Mouse (Mus musculus) embryonic facial prominence, embryonic 15.5 days (tissue): ENCODE results near the gene Vps37c. TPM values are rescaled to one million over a fixed set of nuclear protein-coding genes. Genes with fewer than 3 reads are reported as not detected.
A peak's percentile ranks its signal among the peaks of the same experiment; 100 is the strongest.

Experiments
- ATAC-seq: fragments of 200-750 bp; cut with Nextera tagmentation; 2 replicates; pipeline ENCODE4 v1.8.0; 2017; ENCODE audit warnings: low read depth, moderate TSS enrichment; ENCODE audit not compliant: insufficient number of reproducible peaks, low FRiP score, low TSS enrichment
- H3K27ac ChIP-seq: fragments of 300-500 bp; sonication (generic); replicated peaks from 2 replicates; pipeline ENCODE4 v1.5.1; 2015; ENCODE audit warnings: mild to moderate bottlenecking, inconsistent platforms
- H3K27me3 ChIP-seq: fragments of 300-500 bp; sonication (generic); 2 replicates; pipeline ENCODE4 v1.6.1; 2015; ENCODE audit warnings: inconsistent platforms
- H3K36me3 ChIP-seq: fragments of 300-500 bp; sonication (generic); 2 replicates; pipeline ENCODE4 v1.6.1; 2015; ENCODE audit warnings: mild to moderate bottlenecking, inconsistent platforms
- H3K4me1 ChIP-seq: fragments of 300-500 bp; sonication (generic); 2 replicates; pipeline ENCODE4 v1.6.1; 2015; ENCODE audit warnings: inconsistent platforms
- H3K4me2 ChIP-seq: fragments of 300-500 bp; sonication (generic); replicated peaks from 2 replicates; pipeline ENCODE4 v1.6.1; 2015; ENCODE audit warnings: mild to moderate bottlenecking, inconsistent platforms
- H3K4me3 ChIP-seq: fragments of 300-500 bp; sonication (generic); replicated peaks from 2 replicates; pipeline ENCODE4 v1.5.1; 2015; ENCODE audit warnings: mild to moderate bottlenecking, inconsistent platforms
- H3K9ac ChIP-seq: fragments of 300-500 bp; sonication (generic); 2 replicates; pipeline ENCODE4 v1.6.1; 2015; ENCODE audit warnings: inconsistent platforms
- H3K9me3 ChIP-seq: fragments of 300-500 bp; sonication (generic); replicated peaks from 2 replicates; pipeline ENCODE4 v1.6.1; 2016; ENCODE audit warnings: inconsistent platforms
- WGBS: fragments of 180-500 bp; shearing (Covaris S2); methylation state at CpG from one replicate; pipeline ENCODE4 v1.1.7; 2015; 5-methylcytosine and 5-hydroxymethylcytosine counted together
- polyA plus RNA-seq: library from polyadenylated mRNA; unstranded; fragments of >200 nt; fragmentation: Nextera tagmentation; extraction: Ambion mirVana; gene quantifications from 2 replicates; pipeline ENCODE4 v1.2.1, GENCODE M21; 2015

Vps37c gene
- polyA plus RNA-seq, 1 experiment from 2014 or later: 47.0 TPM

GRCm38 (mm10) chr19:10702125-10702524 is 13.6 kb downstream of the Vps37c start:
- H3K4me1 ChIP-seq: peaks cover 37% of the 10 kb centered on the region
- no peak for ATAC-seq
- no peak overlapping the region for H3K27ac ChIP-seq
- no peak overlapping the region for H3K4me2 ChIP-seq
- 86% methylated on average over 8 of the region's 8 CpGs for WGBS
- no peak overlapping the region for H3K9ac ChIP-seq
- H3K27me3 ChIP-seq: no peaks in the 10 kb centered on the region
- H3K36me3 ChIP-seq: peaks cover 7% of the 10 kb centered on the region; the same call in 1 of the 2 replicates
- no peaks in the 10 kb centered on the region for H3K9me3 ChIP-seq
- no peak overlapping the region for H3K4me3 ChIP-seq

- no peak for ATAC-seq
- WGBS: 79% methylated on average over 8 of the region's 8 CpGs
- Histone ChIP-seq H3K4me2 (no peak overlapping the region), H3K9ac (no peak overlapping the region), H3K27ac (no peak overlapping the region), H3K4me3 (no peak overlapping the region), H3K36me3 (peaks cover 20% of the 10 kb centered on the region; the same call in 1 of the 2 replicates), H3K9me3 (no peaks in the 10 kb centered on the region), H3K4me1 (peaks cover 26% of the 10 kb centered on the region), H3K27me3 (no peaks in the 10 kb centered on the region)
Observed at GRCm38 (mm10) chr19:10703470-10703869, 14.9 kb downstream of the Vps37c start.

GRCm38 (mm10) chr19:10707087-10707875 is 18.7 kb downstream of the Vps37c start:
- no peak overlapping the region for H3K4me3 ChIP-seq
- no peak for ATAC-seq
- 77% methylated on average over 13 of the region's 13 CpGs for WGBS
- no peak overlapping the region for H3K27ac ChIP-seq
- H3K4me1 ChIP-seq: peaks cover 14% of the 10 kb centered on the region
- no peaks in the 10 kb centered on the region for H3K27me3 ChIP-seq
- no peak overlapping the region for H3K9ac ChIP-seq
- no peak overlapping the region for H3K4me2 ChIP-seq
- peaks cover 45% of the 10 kb centered on the region for H3K36me3 ChIP-seq
- H3K9me3 ChIP-seq: no peaks in the 10 kb centered on the region

GRCm38 (mm10) chr19:10707881-10708280 is 19.3 kb downstream of the Vps37c start:
- Histone ChIP-seq H3K4me1 (peaks cover 14% of the 10 kb centered on the region), H3K9me3 (no peaks in the 10 kb centered on the region), H3K9ac (no peak overlapping the region), H3K27me3 (no peaks in the 10 kb centered on the region), H3K36me3 (peaks cover 51% of the 10 kb centered on the region), H3K4me2 (no peak overlapping the region), H3K27ac (no peak overlapping the region; the same call in 1 of the 2 replicates), H3K4me3 (no peak overlapping the region)
- ATAC-seq: no peak
- WGBS: 86% methylated on average over 1 of the region's 1 CpGs

- Histone ChIP-seq H3K4me1 (peaks cover 14% of the 10 kb centered on the region), H3K36me3 (peaks cover 60% of the 10 kb centered on the region), H3K9ac (no peak overlapping the region), H3K4me2 (no peak overlapping the region), H3K9me3 (no peaks in the 10 kb centered on the region), H3K27me3 (no peaks in the 10 kb centered on the region), H3K4me3 (no peak overlapping the region), H3K27ac (peak overlapping the region; percentile 71; the same call in 1 of the 2 replicates)
- WGBS: 63% methylated on average over 6 of the region's 6 CpGs
- ATAC-seq: no peak
Observed at GRCm38 (mm10) chr19:10708900-10709299, 20.4 kb downstream of the Vps37c start.

- ATAC-seq: peak; percentile 39
- Histone ChIP-seq H3K9me3 (no peaks in the 10 kb centered on the region), H3K27me3 (no peaks in the 10 kb centered on the region), H3K4me1 (peaks cover 18% of the 10 kb centered on the region), H3K36me3 (peaks cover 63% of the 10 kb centered on the region), H3K4me3 (no peak overlapping the region), H3K4me2 (no peak overlapping the region), H3K27ac (peak overlapping the region; percentile 71), H3K9ac (no peak overlapping the region)
- 20% methylated on average over 8 of the region's 8 CpGs for WGBS
Observed at GRCm38 (mm10) chr19:10709360-10710087, 21.0 kb downstream of the Vps37c start.

GRCm38 (mm10) chr19:10710088-10710511 is 21.6 kb downstream of the Vps37c start:
- no peaks in the 10 kb centered on the region for H3K27me3 ChIP-seq
- no peak overlapping the region for H3K9ac ChIP-seq
- no peak for ATAC-seq
- no peaks in the 10 kb centered on the region for H3K9me3 ChIP-seq
- H3K36me3 ChIP-seq: peaks cover 63% of the 10 kb centered on the region
- peak overlapping the region; percentile 41; the same call in 1 of the 2 replicates for H3K27ac ChIP-seq
- 74% methylated on average over 9 of the region's 9 CpGs for WGBS
- H3K4me3 ChIP-seq: no peak overlapping the region
- no peak overlapping the region for H3K4me2 ChIP-seq
- H3K4me1 ChIP-seq: peaks cover 19% of the 10 kb centered on the region

- Histone ChIP-seq H3K36me3 (peaks cover 63% of the 10 kb centered on the region), H3K27me3 (no peaks in the 10 kb centered on the region), H3K9me3 (no peaks in the 10 kb centered on the region), H3K4me3 (no peak overlapping the region), H3K27ac (no peak overlapping the region), H3K4me2 (no peak overlapping the region), H3K9ac (no peak overlapping the region), H3K4me1 (peaks cover 19% of the 10 kb centered on the region)
- ATAC-seq: no peak
- 92% methylated on average over 4 of the region's 4 CpGs for WGBS
Observed at GRCm38 (mm10) chr19:10710751-10711150, 22.2 kb downstream of the Vps37c start.

- no peaks in the 10 kb centered on the region for H3K9me3 ChIP-seq
- no peak for ATAC-seq
- no peak overlapping the region for H3K27ac ChIP-seq
- H3K27me3 ChIP-seq: no peaks in the 10 kb centered on the region
- WGBS: 92% methylated on average over 7 of the region's 7 CpGs
- H3K4me1 ChIP-seq: peaks cover 19% of the 10 kb centered on the region
- H3K9ac ChIP-seq: no peak overlapping the region
- no peak overlapping the region for H3K4me3 ChIP-seq
- no peak overlapping the region for H3K4me2 ChIP-seq
- peaks cover 56% of the 10 kb centered on the region for H3K36me3 ChIP-seq
Observed at GRCm38 (mm10) chr19:10712194-10712593, 23.7 kb downstream of the Vps37c start.

GRCm38 (mm10) chr19:10712646-10713045 is 24.1 kb downstream of the Vps37c start:
- no peak overlapping the region for H3K4me3 ChIP-seq
- peaks cover 19% of the 10 kb centered on the region for H3K4me1 ChIP-seq
- H3K27me3 ChIP-seq: no peaks in the 10 kb centered on the region
- H3K9ac ChIP-seq: no peak overlapping the region
- no peak for ATAC-seq
- peaks cover 51% of the 10 kb centered on the region for H3K36me3 ChIP-seq
- 90% methylated on average over 12 of the region's 12 CpGs for WGBS
- no peak overlapping the region for H3K27ac ChIP-seq
- H3K9me3 ChIP-seq: no peaks in the 10 kb centered on the region
- H3K4me2 ChIP-seq: no peak overlapping the region

- H3K4me3 ChIP-seq: no peak overlapping the region
- H3K36me3 ChIP-seq: peaks cover 42% of the 10 kb centered on the region
- no peak overlapping the region for H3K9ac ChIP-seq
- no peaks in the 10 kb centered on the region for H3K9me3 ChIP-seq
- no peaks in the 10 kb centered on the region for H3K27me3 ChIP-seq
- H3K4me1 ChIP-seq: peaks cover 19% of the 10 kb centered on the region
- 89% methylated on average over 10 of the region's 10 CpGs for WGBS
- ATAC-seq: no peak
- no peak overlapping the region for H3K27ac ChIP-seq
- no peak overlapping the region for H3K4me2 ChIP-seq
Observed at GRCm38 (mm10) chr19:10713551-10713950, 25.0 kb downstream of the Vps37c start.
